Mouse (Mus musculus) kidney, embryonic 14.5 days (tissue): Measurements from ENCODE around the gene Ezh1. TPM values are rescaled to one million over a fixed set of nuclear protein-coding genes. Genes with fewer than 3 reads are reported as not detected.
A peak's percentile ranks its signal among the peaks of the same experiment; 100 is the strongest.

Experiments
- ATAC-seq: fragments of 200-750 bp; cut with Nextera tagmentation; 2 replicates; pipeline ENCODE4 v1.8.0; 2017; ENCODE audit warnings: moderate number of reproducible peaks, mild to moderate bottlenecking, moderate TSS enrichment, moderate library complexity; ENCODE audit not compliant: low FRiP score, low TSS enrichment
- H3K27ac ChIP-seq: fragments of 300-500 bp; sonication (generic); 2 replicates; pipeline ENCODE4 v1.5.1; 2014; ENCODE audit warnings: low read depth, mild to moderate bottlenecking, low read length, moderate library complexity, mixed read lengths
- H3K27me3 ChIP-seq: fragments of 300-500 bp; sonication (generic); 2 replicates; pipeline ENCODE4 v1.6.1; 2014; ENCODE audit warnings: mild to moderate bottlenecking, low read length; ENCODE audit not compliant: control insufficient read depth, insufficient read depth
- H3K36me3 ChIP-seq: fragments of 300-500 bp; sonication (generic); 2 replicates; pipeline ENCODE4 v1.6.1; 2014; ENCODE audit warnings: low read length, mixed read lengths; ENCODE audit not compliant: control insufficient read depth, insufficient read depth
- H3K4me1 ChIP-seq: fragments of 300-500 bp; sonication (generic); 2 replicates; pipeline ENCODE4 v1.6.1; 2014; ENCODE audit warnings: low read length, mixed read lengths; ENCODE audit not compliant: control insufficient read depth, insufficient read depth
- H3K4me2 ChIP-seq: fragments of 300-500 bp; sonication (generic); replicated peaks from 2 replicates; pipeline ENCODE4 v1.6.1; 2014; ENCODE audit warnings: low read depth, mild to moderate bottlenecking, low read length
- H3K4me3 ChIP-seq: fragments of 300-500 bp; sonication (generic); 2 replicates; pipeline ENCODE4 v1.5.1; 2014; ENCODE audit warnings: mild to moderate bottlenecking, low read length
- H3K9ac ChIP-seq: fragments of 300-500 bp; sonication (generic); 2 replicates; pipeline ENCODE4 v1.6.1; 2014; ENCODE audit warnings: low read depth, mild to moderate bottlenecking, low read length, moderate library complexity
- H3K9me3 ChIP-seq: fragments of 300-500 bp; sonication (generic); 2 replicates; pipeline ENCODE4 v1.6.1; 2016; ENCODE audit warnings: low read length; ENCODE audit not compliant: control insufficient read depth
- WGBS: fragments of 180-500 bp; shearing (Covaris S2); extraction: QIAGEN DNeasy Blood & Tissue Kit; methylation state at CpG from one replicate; pipeline ENCODE4 v1.1.7; 2014; 5-methylcytosine and 5-hydroxymethylcytosine counted together
- polyA plus RNA-seq: library from polyadenylated mRNA; unstranded; fragments of >200 nt; fragmentation: Nextera tagmentation; extraction: Ambion mirVana; gene quantifications from 2 replicates; pipeline ENCODE4 v1.2.1, GENCODE M21; 2014

Gene Ezh1
- polyA plus RNA-seq, 1 experiment from 2014 or later, result 27.4 TPM

GRCm38 (mm10) chr11:101176933-101177773, 49.1 kb downstream of the Ezh1 start:
- Histone ChIP-seq H3K36me3 (no peaks in the 10 kb centered on the region), H3K4me1 (peaks cover 40% of the 10 kb centered on the region), H3K4me2 (peak overlapping the region; percentile 78), H3K9me3 (no peaks in the 10 kb centered on the region), H3K4me3 (peak overlapping the region; percentile 31; the same call in 1 of the 2 replicates), H3K9ac (no peak overlapping the region), H3K27ac (no peak overlapping the region), H3K27me3 (peaks cover 31% of the 10 kb centered on the region)
- no peak for ATAC-seq
- 36% methylated on average over 22 of the region's 22 CpGs for WGBS

GRCm38 (mm10) chr11:101176117-101176691, 50.1 kb downstream of the Ezh1 start:
- ATAC-seq, result no peak
- Histone ChIP-seq H3K9ac (no peak overlapping the region; the same call in 1 of the 2 replicates), H3K9me3 (no peaks in the 10 kb centered on the region), H3K4me1 (peaks cover 40% of the 10 kb centered on the region), H3K27ac (no peak overlapping the region), H3K36me3 (no peaks in the 10 kb centered on the region), H3K4me2 (peak overlapping the region; percentile 78), H3K4me3 (peak overlapping the region; percentile 31), H3K27me3 (peaks cover 31% of the 10 kb centered on the region)
- 0% methylated on average over 25 of the region's 25 CpGs for WGBS

DNA sequence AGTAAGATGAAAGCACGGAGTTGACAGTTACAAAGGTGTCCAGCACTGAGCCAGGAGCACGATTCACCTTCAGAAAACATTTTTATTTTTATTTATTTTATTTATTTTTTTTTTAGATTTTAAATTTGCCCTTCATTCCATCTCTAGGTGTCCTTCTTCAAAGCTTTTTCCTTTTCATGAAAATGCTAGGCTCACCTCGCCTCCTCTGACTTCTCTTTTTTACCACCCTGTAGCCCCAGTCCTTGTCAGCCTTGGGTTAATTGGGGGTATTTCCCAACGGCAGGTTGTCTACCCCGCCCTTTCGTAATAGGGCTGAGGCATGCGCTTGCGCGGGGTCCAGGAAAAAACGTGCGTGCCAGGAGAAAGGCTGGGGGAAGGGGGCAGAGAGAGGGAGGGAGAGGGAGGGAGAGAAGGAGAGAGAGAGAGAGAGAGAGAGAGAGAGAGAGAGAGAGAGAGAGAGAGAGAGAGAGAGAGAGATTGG, 50.6 kb downstream of the Ezh1 start:
- Histone ChIP-seq H3K27ac (no peak overlapping the region), H3K4me1 (peaks cover 40% of the 10 kb centered on the region), H3K9me3 (no peaks in the 10 kb centered on the region), H3K4me3 (peak overlapping the region; percentile 31; the same call in 1 of the 2 replicates), H3K9ac (no peak overlapping the region), H3K27me3 (peaks cover 31% of the 10 kb centered on the region), H3K4me2 (peak overlapping the region; percentile 78), H3K36me3 (no peaks in the 10 kb centered on the region)
- ATAC-seq, result no peak
- WGBS, result 10% methylated on average over 11 of the region's 11 CpGs

DNA sequence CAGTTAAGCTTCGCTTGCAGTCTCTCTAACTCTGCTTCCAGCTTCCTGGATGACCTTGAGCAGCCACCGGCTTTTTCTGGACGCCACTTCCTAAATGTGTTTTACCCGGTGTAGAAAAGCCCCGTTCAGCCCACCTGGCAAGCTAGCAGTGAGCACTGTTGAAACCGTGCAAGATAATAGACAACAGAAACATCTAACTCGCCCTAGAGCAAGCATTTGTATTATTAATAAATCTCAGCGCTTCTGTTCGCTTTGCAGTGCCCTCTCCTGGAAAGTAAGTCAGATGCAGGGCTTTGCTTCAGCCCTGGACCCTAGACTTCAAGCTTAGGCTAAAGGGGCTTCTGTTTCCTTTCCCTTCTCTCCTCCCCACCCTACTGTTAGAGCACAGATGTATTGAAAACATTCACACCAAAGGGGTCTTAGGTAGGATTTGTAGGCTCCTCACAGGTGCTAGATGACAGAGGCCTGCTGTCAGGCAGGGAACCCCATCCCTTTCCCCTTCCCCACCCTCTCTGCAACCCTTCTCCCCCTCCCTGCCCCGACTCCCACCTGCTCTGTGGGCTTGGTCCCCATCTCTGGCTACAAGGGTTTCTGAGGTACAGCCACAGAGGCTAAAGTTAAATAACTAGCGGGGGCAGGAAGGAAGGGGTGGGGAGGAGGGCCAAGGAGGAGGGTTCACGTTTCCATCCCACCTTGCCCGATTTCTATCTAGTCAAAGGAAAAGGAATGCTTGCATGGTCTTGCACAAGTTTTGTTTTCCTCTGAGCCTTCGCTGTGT, 51.2 kb downstream of the Ezh1 start, which contains the start of gene Ccr10:
Gene Ccr10 (minus strand): TSS at position 593 of the 778 bp plus-strand sequence.
- peak within 1 kb of the TSS; percentile 57; the same call in 1 of the 2 replicates for H3K27ac ChIP-seq
- peak within 1 kb of the TSS; percentile 78 for H3K4me2 ChIP-seq
- H3K9me3 ChIP-seq, result no peaks in the 10 kb centered on the region
- peaks cover 45% of the 10 kb centered on the region for H3K4me1 ChIP-seq
- H3K4me3 ChIP-seq, result peak within 1 kb of the TSS; percentile 38
- H3K36me3 ChIP-seq, result no peaks in the 10 kb centered on the region
- ATAC-seq, result no peak
- 25% methylated on average over 14 of the region's 14 CpGs for WGBS
- H3K27me3 ChIP-seq, result peaks cover 31% of the 10 kb centered on the region
- peak within 1 kb of the TSS; percentile 51 for H3K9ac ChIP-seq

GRCm38 (mm10) chr11:101174389-101174745, 51.9 kb downstream of the Ezh1 start:
- WGBS, result 26% methylated on average over 9 of the region's 9 CpGs
- no peak for ATAC-seq

GRCm38 (mm10) chr11:101173631-101174388, 52.5 kb downstream of the Ezh1 start:
- Histone ChIP-seq H3K4me2 (peak overlapping the region; percentile 78), H3K4me3 (peak overlapping the region; percentile 38), H3K27me3 (peaks cover 28% of the 10 kb centered on the region), H3K36me3 (no peaks in the 10 kb centered on the region), H3K9me3 (no peaks in the 10 kb centered on the region), H3K9ac (peak overlapping the region; percentile 51), H3K27ac (peak overlapping the region; percentile 57; the same call in 1 of the 2 replicates), H3K4me1 (peaks cover 57% of the 10 kb centered on the region)
- WGBS, result 2% methylated on average over 59 of the region's 61 CpGs
- peak; percentile 62 for ATAC-seq

More at GRCm38 (mm10) chr11:101174389-101174745, 51.9 kb downstream of the Ezh1 start:
- H3K27ac ChIP-seq, result peak overlapping the region; percentile 57; the same call in 1 of the 2 replicates
- H3K36me3 ChIP-seq, result no peaks in the 10 kb centered on the region
- no peaks in the 10 kb centered on the region for H3K9me3 ChIP-seq
- H3K27me3 ChIP-seq, result peaks cover 31% of the 10 kb centered on the region
- peaks cover 51% of the 10 kb centered on the region for H3K4me1 ChIP-seq
- H3K4me2 ChIP-seq, result peak overlapping the region; percentile 78
- H3K4me3 ChIP-seq, result peak overlapping the region; percentile 38
- peak overlapping the region; percentile 51 for H3K9ac ChIP-seq

- H3K4me3 ChIP-seq, result peak overlapping the region; percentile 38; the same call in 1 of the 2 replicates
- H3K27me3 ChIP-seq, result peaks cover 29% of the 10 kb centered on the region
- WGBS, result 5% methylated on average over 11 of the region's 11 CpGs
- H3K9ac ChIP-seq, result 0 out of 2 replicates have a peak overlapping the region, but pooled peaks have one; percentile 51
- no peaks in the 10 kb centered on the region for H3K9me3 ChIP-seq
- no peak for ATAC-seq
- peaks cover 64% of the 10 kb centered on the region for H3K4me1 ChIP-seq
- peak overlapping the region; percentile 78 for H3K4me2 ChIP-seq
- H3K27ac ChIP-seq, result peak overlapping the region; percentile 57; the same call in 1 of the 2 replicates
- peaks cover under 1% of the 10 kb centered on the region; the same call in 1 of the 2 replicates for H3K36me3 ChIP-seq
Observed at GRCm38 (mm10) chr11:101173112-101173511, 53.2 kb downstream of the Ezh1 start.

DNA sequence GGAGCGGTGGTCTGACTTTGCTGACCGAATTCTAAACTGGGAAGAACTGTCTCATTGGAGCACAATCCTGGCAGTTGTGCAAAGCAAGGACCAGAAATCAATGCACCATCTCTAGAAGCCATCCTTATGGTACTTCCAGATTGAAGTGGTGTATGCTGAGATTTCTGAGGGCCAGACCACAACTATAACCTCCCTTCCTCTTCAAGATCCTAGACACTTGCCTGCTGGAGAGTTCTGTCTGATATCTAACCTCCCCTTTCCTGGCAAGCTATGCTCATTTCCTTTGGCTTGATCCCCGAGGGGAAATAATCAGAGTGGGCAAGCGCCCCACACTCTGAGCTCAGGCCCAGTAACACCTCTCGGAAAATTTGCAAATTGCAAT, 53.8 kb downstream of the Ezh1 start:
- peaks cover 65% of the 10 kb centered on the region for H3K4me1 ChIP-seq
- WGBS, result 8% methylated on average over 5 of the region's 5 CpGs
- no peaks in the 10 kb centered on the region for H3K9me3 ChIP-seq
- ATAC-seq, result no peak
- H3K27me3 ChIP-seq, result peaks cover 27% of the 10 kb centered on the region
- H3K9ac ChIP-seq, result peak overlapping the region; percentile 69; the same call in 1 of the 2 replicates
- peak overlapping the region; percentile 56 for H3K4me3 ChIP-seq
- peak overlapping the region; percentile 89 for H3K27ac ChIP-seq
- H3K4me2 ChIP-seq, result peak overlapping the region; percentile 78
- H3K36me3 ChIP-seq, result peaks cover 7% of the 10 kb centered on the region
